Mouse (Mus musculus): ENCODE measurements around the gene Lef1.
A peak's percentile ranks its signal among the peaks of the same experiment; 100 is the strongest.

Lef1 gene

GRCm38 (mm10) chr3:131250283-131250682 lies 140.0 kb downstream of the Lef1 start:
- DNase-seq (ENCODE audit: low spot score): no peak

GRCm38 (mm10) chr3:131250978-131251377 lies 140.7 kb downstream of the Lef1 start:
- DNase-seq (ENCODE audit: low spot score): no peak

- DNase-seq (ENCODE audit: low spot score): no peak
Observed at GRCm38 (mm10) chr3:131251601-131252000, 141.3 kb downstream of the Lef1 start.

- DNase-seq (ENCODE audit: low spot score): no peak
Observed at GRCm38 (mm10) chr3:131254991-131255390, 144.7 kb downstream of the Lef1 start.

GRCm38 (mm10) chr3:131255399-131255981 lies 145.2 kb downstream of the Lef1 start:
- no peak for DNase-seq (ENCODE audit: low spot score)

- no peak for DNase-seq (ENCODE audit: low spot score)
Observed at GRCm38 (mm10) chr3:131258921-131259320, 148.7 kb downstream of the Lef1 start.

- DNase-seq (ENCODE audit: low spot score): no peak
Observed at GRCm38 (mm10) chr3:131259392-131259965, 149.2 kb downstream of the Lef1 start.

GRCm38 (mm10) chr3:131260418-131260817 lies 150.1 kb downstream of the Lef1 start:
- no peak for DNase-seq (ENCODE audit: low spot score)

GRCm38 (mm10) chr3:131263766-131264486 lies 153.7 kb downstream of the Lef1 start:
- no peak for DNase-seq (ENCODE audit: low spot score)

- DNase-seq (ENCODE audit: low spot score): no peak
Observed at GRCm38 (mm10) chr3:131265516-131265915, 155.2 kb downstream of the Lef1 start.

GRCm38 (mm10) chr3:131266366-131267050 lies 156.2 kb downstream of the Lef1 start:
- no peak for DNase-seq (ENCODE audit: low spot score)

- DNase-seq (ENCODE audit: low spot score): no peak
Observed at GRCm38 (mm10) chr3:131270381-131270780, 160.1 kb downstream of the Lef1 start.

GRCm38 (mm10) chr3:131271157-131271556 lies 160.9 kb downstream of the Lef1 start:
- DNase-seq (ENCODE audit: low spot score): peak; percentile 36

GRCm38 (mm10) chr3:131271559-131272373 lies 161.5 kb downstream of the Lef1 start, which contains the start of gene Hadh:
Hadh (minus strand) TSS chr3:131272101.
- peak; percentile 77 for DNase-seq (ENCODE audit: low spot score)

- no peak for DNase-seq (ENCODE audit: low spot score)
Observed at GRCm38 (mm10) chr3:131272374-131273100, 162.3 kb downstream of the Lef1 start.
